Mouse (Mus musculus) megakaryocyte progenitor cell, adult 5-6 weeks (primary cell): Measurements from ENCODE around the gene Krtap4-9. TPM values are rescaled to one million over a fixed set of nuclear protein-coding genes. Genes with fewer than 3 reads are reported as not detected.
"Not testable (repeated sequence)": the region's sequence is repeated elsewhere in the genome, so short reads cannot be mapped to it uniquely, and the experiment has no call there.

ENCODE experiments used
- ATAC-seq: replicated peaks from 2 replicates; pipeline ENCODE4 v1.8.0; 2016; ENCODE audit warnings: mild to moderate bottlenecking, moderate TSS enrichment, inconsistent platforms; ENCODE audit not compliant: poor library complexity
- total RNA-seq, 2 experiments: library from RNA; stranded (forward) in 1 of 2; stranded (reverse) in 1 of 2; fragments of 157-497, 149-512 nt in 1 of 2; fragments of 200-1000 nt in 1 of 2; gene quantifications; 2 replicates each; pipeline versions ENCODE4 v1.2.3 to v1.2.4; 2015 to 2017

Gene Krtap4-9
- not detected in 2 replicates for total RNA-seq (2015)
- total RNA-seq (2017), result not detected in 2 replicates

- not testable (repeated sequence) for ATAC-seq
These were observed at the start of gene Krtap4-9 for GRCm38 (mm10) chr11:99784900-99785299. Gene Krtap4-9 (plus strand): TSS chr11:99785200.

- no peak for ATAC-seq
These were observed 41.0 kb upstream of the Krtap4-9 start for GRCm38 (mm10) chr11:99743985-99744384.

GRCm38 (mm10) chr11:99758877-99759276, 26.1 kb upstream of the Krtap4-9 start:
- no peak for ATAC-seq

- ATAC-seq, result no peak
These were observed 16.6 kb upstream of the Krtap4-9 start for GRCm38 (mm10) chr11:99768410-99768809.

- ATAC-seq, result not testable (repeated sequence)
These were observed 12.2 kb upstream of the Krtap4-9 start, which contains the start of gene Gm11595 for GRCm38 (mm10) chr11:99772813-99773212. Gene Gm11595 (minus strand): TSS chr11:99772913.

GRCm38 (mm10) chr11:99778401-99778800, 6.6 kb upstream of the Krtap4-9 start:
- ATAC-seq, result no peak

GRCm38 (mm10) chr11:99780604-99781003, 4.4 kb upstream of the Krtap4-9 start, which contains the start of gene Krtap4-8:
Gene Krtap4-8 (minus strand): TSS chr11:99780704.
- no peak for ATAC-seq

- ATAC-seq, result no peak
These were observed 8.4 kb downstream of the Krtap4-9 start, which contains the start of gene Gm11596 for GRCm38 (mm10) chr11:99793367-99793766. Gene Gm11596 (minus strand): TSS chr11:99793467.

- ATAC-seq, result not testable (repeated sequence)
These were observed 13.8 kb downstream of the Krtap4-9 start, which contains the start of gene Gm11569 for GRCm38 (mm10) chr11:99798832-99799231. Gene Gm11569 (minus strand): TSS chr11:99798932.

- not testable (repeated sequence) for ATAC-seq
These were observed 19.3 kb downstream of the Krtap4-9 start, which contains the start of gene Gm11554 for GRCm38 (mm10) chr11:99804346-99804745. Gene Gm11554 (minus strand): TSS chr11:99804446.

- ATAC-seq, result not testable (repeated sequence)
These were observed 24.8 kb downstream of the Krtap4-9 start, which contains the start of gene Krtap4-13 for GRCm38 (mm10) chr11:99809792-99810191. Gene Krtap4-13 (minus strand): TSS chr11:99809892.

GRCm38 (mm10) chr11:99815566-99815965, 30.6 kb downstream of the Krtap4-9 start, which contains the start of gene Gm11564:
Gene Gm11564 (minus strand): TSS chr11:99815666.
- ATAC-seq, result not testable (repeated sequence)

Other genes with a start within 250 kb of the Krtap4-9 start
Only the 30 nearest of the 43 such genes appear.
- not detected in 2 replicates for gene Krtap9-3, start 187.1 kb upstream of the Krtap4-9 start, total RNA-seq (2015)
- gene Krtap9-3, start 187.1 kb upstream of the Krtap4-9 start, total RNA-seq (2017), result not detected in 2 replicates
- gene Gm11938, start 181.9 kb upstream of the Krtap4-9 start, total RNA-seq (2015), result not detected in 2 replicates
- gene Gm11938, start 181.9 kb upstream of the Krtap4-9 start, total RNA-seq (2017), result not detected in 2 replicates
- gene Gm11937, start 175.0 kb upstream of the Krtap4-9 start, total RNA-seq (2015), result not detected in 2 replicates
- not detected in 2 replicates for gene Gm11937, start 175.0 kb upstream of the Krtap4-9 start, total RNA-seq (2017)
- not detected in 2 replicates for gene Krtap2-4, start 170.4 kb upstream of the Krtap4-9 start, total RNA-seq (2015)
- gene Krtap2-4, start 170.4 kb upstream of the Krtap4-9 start, total RNA-seq (2017), result not detected in 2 replicates
- gene Gm11562, start 164.8 kb upstream of the Krtap4-9 start, total RNA-seq (2015), result not detected in 2 replicates
- gene Gm11562, start 164.8 kb upstream of the Krtap4-9 start, total RNA-seq (2017), result not detected in 2 replicates
- gene Krtap4-1, start 157.0 kb upstream of the Krtap4-9 start, total RNA-seq (2015), result not detected in 2 replicates
- gene Krtap4-1, start 157.0 kb upstream of the Krtap4-9 start, total RNA-seq (2017), result not detected in 2 replicates
- gene Krtap4-2, start 150.1 kb upstream of the Krtap4-9 start, total RNA-seq (2015), result not detected in 2 replicates
- gene Krtap4-2, start 150.1 kb upstream of the Krtap4-9 start, total RNA-seq (2017), result not detected in 2 replicates
- gene Krtap4-7, start 141.1 kb upstream of the Krtap4-9 start, total RNA-seq (2015), result not detected in 2 replicates
- gene Krtap4-7, start 141.1 kb upstream of the Krtap4-9 start, total RNA-seq (2017), result not detected in 2 replicates
- gene Gm11555, start 135.0 kb upstream of the Krtap4-9 start, total RNA-seq (2015), result not detected in 2 replicates
- gene Gm11555, start 135.0 kb upstream of the Krtap4-9 start, total RNA-seq (2017), result not detected in 2 replicates
- not detected in 2 replicates for gene Gm11563, start 126.2 kb upstream of the Krtap4-9 start, total RNA-seq (2015)
- not detected in 2 replicates for gene Gm11563, start 126.2 kb upstream of the Krtap4-9 start, total RNA-seq (2017)
- not detected in 2 replicates for gene Krtap4-6, start 119.2 kb upstream of the Krtap4-9 start, total RNA-seq (2015)
- not detected in 2 replicates for gene Krtap4-6, start 119.2 kb upstream of the Krtap4-9 start, total RNA-seq (2017)
- gene Gm14190, start 94.5 kb upstream of the Krtap4-9 start, total RNA-seq (2015), result not detected in 2 replicates
- gene Gm14190, start 94.5 kb upstream of the Krtap4-9 start, total RNA-seq (2017), result not detected in 2 replicates
- not detected in 2 replicates for gene Gm14180, start 50.9 kb upstream of the Krtap4-9 start, total RNA-seq (2015)
- not detected in 2 replicates for gene Gm14180, start 50.9 kb upstream of the Krtap4-9 start, total RNA-seq (2017)
- gene Gm11595, start 12.3 kb upstream of the Krtap4-9 start, total RNA-seq (2015), result not detected in 2 replicates
- gene Gm11595, start 12.3 kb upstream of the Krtap4-9 start, total RNA-seq (2017), result not detected in 2 replicates
- gene Krtap4-8, start 4.5 kb upstream of the Krtap4-9 start, total RNA-seq (2015), result not detected in 2 replicates
- not detected in 2 replicates for gene Krtap4-8, start 4.5 kb upstream of the Krtap4-9 start, total RNA-seq (2017)
- gene Gm11596, start 8.3 kb downstream of the Krtap4-9 start, total RNA-seq (2015), result not detected in 2 replicates
- gene Gm11596, start 8.3 kb downstream of the Krtap4-9 start, total RNA-seq (2017), result not detected in 2 replicates
- gene Gm11569, start 13.7 kb downstream of the Krtap4-9 start, total RNA-seq (2015), result not detected in 2 replicates
- gene Gm11569, start 13.7 kb downstream of the Krtap4-9 start, total RNA-seq (2017), result not detected in 2 replicates
- not detected in 2 replicates for gene Gm11554, start 19.2 kb downstream of the Krtap4-9 start, total RNA-seq (2015)
- not detected in 2 replicates for gene Gm11554, start 19.2 kb downstream of the Krtap4-9 start, total RNA-seq (2017)
- gene Krtap4-13, start 24.7 kb downstream of the Krtap4-9 start, total RNA-seq (2015), result not detected in 2 replicates
- gene Krtap4-13, start 24.7 kb downstream of the Krtap4-9 start, total RNA-seq (2017), result not detected in 2 replicates
- not detected in 2 replicates for gene Gm11564, start 30.5 kb downstream of the Krtap4-9 start, total RNA-seq (2015)
- gene Gm11564, start 30.5 kb downstream of the Krtap4-9 start, total RNA-seq (2017), result not detected in 2 replicates
- not detected in 2 replicates for gene 2300003K06Rik, start 52.9 kb downstream of the Krtap4-9 start, total RNA-seq (2015)
- not detected in 2 replicates for gene 2300003K06Rik, start 52.9 kb downstream of the Krtap4-9 start, total RNA-seq (2017)
- not detected in 2 replicates for gene Krtap4-16, start 66.4 kb downstream of the Krtap4-9 start, total RNA-seq (2015)
- not detected in 2 replicates for gene Krtap4-16, start 66.4 kb downstream of the Krtap4-9 start, total RNA-seq (2017)
- not detected in 2 replicates for gene Gm11568, start 72.7 kb downstream of the Krtap4-9 start, total RNA-seq (2015)
- gene Gm11568, start 72.7 kb downstream of the Krtap4-9 start, total RNA-seq (2017), result not detected in 2 replicates
- gene Gm11559, start 79.3 kb downstream of the Krtap4-9 start, total RNA-seq (2015), result not detected in 2 replicates
- gene Gm11559, start 79.3 kb downstream of the Krtap4-9 start, total RNA-seq (2017), result not detected in 2 replicates
- gene Krtap9-1, start 88.2 kb downstream of the Krtap4-9 start, total RNA-seq (2015), result not detected in 2 replicates
- gene Krtap9-1, start 88.2 kb downstream of the Krtap4-9 start, total RNA-seq (2017), result not detected in 2 replicates
- not detected in 2 replicates for gene Gm11567, start 94.0 kb downstream of the Krtap4-9 start, total RNA-seq (2015)
- not detected in 2 replicates for gene Gm11567, start 94.0 kb downstream of the Krtap4-9 start, total RNA-seq (2017)
- not detected in 2 replicates for gene Krtap31-1, start 122.7 kb downstream of the Krtap4-9 start, total RNA-seq (2015)
- not detected in 2 replicates for gene Krtap31-1, start 122.7 kb downstream of the Krtap4-9 start, total RNA-seq (2017)
- not detected in 2 replicates for gene Gm11565, start 129.6 kb downstream of the Krtap4-9 start, total RNA-seq (2015)
- not detected in 2 replicates for gene Gm11565, start 129.6 kb downstream of the Krtap4-9 start, total RNA-seq (2017)
- gene Krtap31-2, start 151.1 kb downstream of the Krtap4-9 start, total RNA-seq (2015), result not detected in 2 replicates
- gene Krtap31-2, start 151.1 kb downstream of the Krtap4-9 start, total RNA-seq (2017), result not detected in 2 replicates
- gene Krtap9-5, start 163.3 kb downstream of the Krtap4-9 start, total RNA-seq (2015), result not detected in 2 replicates
- not detected in 2 replicates for gene Krtap9-5, start 163.3 kb downstream of the Krtap4-9 start, total RNA-seq (2017)